Mouse (Mus musculus): ENCODE results near the gene Cyp2t4. TPM values are rescaled to one million over a fixed set of nuclear protein-coding genes. Genes with fewer than 3 reads are reported as not detected.

Gene Cyp2t4
- polyA plus RNA-seq, 1 experiment: not detected

GRCm38 (mm10) chr7:27203730-27204449 is 50.4 kb downstream of the Cyp2t4 start:
- Histone ChIP-seq H3K27me3 (ENCODE audit: control insufficient read depth) (no peaks in the 10 kb centered on the region), H3K9me3 (ENCODE audit: control insufficient read depth, low read length) (no peaks in the 10 kb centered on the region), H3K36me3 (ENCODE audit: control insufficient read depth) (peaks cover 52% of the 10 kb centered on the region), H3K4me1 (ENCODE audit: control insufficient read depth) (no peaks in the 10 kb centered on the region; the same call in 1 of the 2 replicates), H3K4me3 (replicated peaks) (no peak overlapping the region)
- TF ChIP-seq TAL1 (IDR thresholded peaks at IDR 0.05; ENCODE audit: low read length) (no peak), GATA1 (IDR thresholded peaks at IDR 0.05; ENCODE audit: low read length) (no peak)

Other genes starting within 250 kb of the Cyp2t4 start
- 0.02 TPM in 1 of 2 replicates, not detected in the other for gene Cyp2a22, start 214.3 kb upstream of the Cyp2t4 start, polyA plus RNA-seq (2012)
- gene Cyp2a12, start 124.6 kb upstream of the Cyp2t4 start, polyA plus RNA-seq (2012): not detected in 2 replicates
- gene Cyp2f2, start 33.8 kb upstream of the Cyp2t4 start, polyA plus RNA-seq (2012): not detected in 2 replicates
- gene Egln2, start 13.1 kb downstream of the Cyp2t4 start, polyA plus RNA-seq (2012): 4.2 and 5.2 TPM in 2 replicates
- 12.0 and 13.5 TPM in 2 replicates for gene Rab4b, start 25.2 kb downstream of the Cyp2t4 start, polyA plus RNA-seq (2012)
- gene Gm21983, start 27.4 kb downstream of the Cyp2t4 start, polyA plus RNA-seq (2012): 0.07 TPM in 1 of 2 replicates, not detected in the other
- gene Mia, start 27.4 kb downstream of the Cyp2t4 start, polyA plus RNA-seq (2012): not detected in 2 replicates
- gene BC024978, start 42.1 kb downstream of the Cyp2t4 start, polyA plus RNA-seq (2012): 0.16 and 0.19 TPM in 2 replicates
- 33.0 and 34.3 TPM in 2 replicates for gene Snrpa, start 42.6 kb downstream of the Cyp2t4 start, polyA plus RNA-seq (2012)
- gene Itpkc, start 74.9 kb downstream of the Cyp2t4 start, polyA plus RNA-seq (2012): 0.12 TPM in 2 replicates
- 2.7 and 2.8 TPM in 2 replicates for gene Coq8b, start 79.3 kb downstream of the Cyp2t4 start, polyA plus RNA-seq (2012)
- 0.09 and 0.19 TPM in 2 replicates for gene Numbl, start 104.7 kb downstream of the Cyp2t4 start, polyA plus RNA-seq (2012)
- 0.01 and 0.03 TPM in 2 replicates for gene Ltbp4, start 184.0 kb downstream of the Cyp2t4 start, polyA plus RNA-seq (2012)
- gene Shkbp1, start 202.3 kb downstream of the Cyp2t4 start, polyA plus RNA-seq (2012): 13.0 and 15.9 TPM in 2 replicates
- gene Gm20479, start 203.7 kb downstream of the Cyp2t4 start, polyA plus RNA-seq (2012): not detected in 2 replicates

Measured in erythroblast, embryonic 14.5 days (primary cell).